Mouse (Mus musculus) brown adipose tissue, adult 24 weeks (tissue): Measurements from ENCODE around the gene Cd1d1. TPM values are rescaled to one million over a fixed set of nuclear protein-coding genes. Genes with fewer than 3 reads are reported as not detected.

ENCODE experiments used
- polyA plus RNA-seq: library from polyadenylated mRNA; stranded (reverse); fragments of >200 nt; gene quantifications from 2 replicates; pipeline ENCODE4 v1.2.4, GENCODE M21; 2012; ENCODE audit not compliant: missing spikeins, insufficient read depth, insufficient read length

Cd1d1 gene
- polyA plus RNA-seq, 1 experiment, result 141 TPM

Other genes with a start within 250 kb of the Cd1d1 start
- gene Dclk2, start 78.6 kb downstream of the Cd1d1 start, polyA plus RNA-seq, result 0.52 and 0.54 TPM in 2 replicates
- 3.5 and 4.8 TPM in 2 replicates for gene Kirrel, start 175.3 kb upstream of the Cd1d1 start, polyA plus RNA-seq